Mouse (Mus musculus) olfactory bulb, adult 2 months (tissue): Measurements from ENCODE around the gene H2-T3.

ENCODE experiments used
- CTCF ChIP-seq: fragments of 200-500 bp; IDR thresholded peaks from 2 replicates; pipeline ENCODE4 v1.5.1; 2012; ENCODE audit warnings: low read depth, mild to moderate bottlenecking, low read length, moderate library complexity; ENCODE audit not compliant: insufficient read depth
- POLR2A ChIP-seq: fragments of 200-500 bp; IDR thresholded peaks from 2 replicates; pipeline ENCODE4 v1.6.1; 2012; ENCODE audit warnings: mild to moderate bottlenecking, low read depth, low read length, moderate library complexity; ENCODE audit not compliant: insufficient read depth

- TF ChIP-seq POLR2A, result no peak
- no peak for TF ChIP-seq CTCF
These were observed 34.4 kb upstream of the H2-T3 start for GRCm38 (mm10) chr17:36224451-36224850.
